ENCODE assay signal across 8 mouse cellular contexts in genomic region chr13:55600657-55601056, GRCm38 (mm10). TPM values are rescaled to one million over a fixed set of nuclear protein-coding genes. Genes with fewer than 3 reads are reported as not detected.
DNase-seq lines count a peak whose midpoint lies in the region; ATAC-seq and TF ChIP-seq lines count a peak whose summit lies in the region.

No protein-coding gene starts in this region.

- no peaks in the 10 kb centered on the region for H3K9me3 ChIP-seq in ES-Bruce4 (replicated peaks; ENCODE audit: control insufficient read depth, insufficient read depth, low read length, poor library complexity, severe bottlenecking)
- no peaks in the 10 kb centered on the region for H3K9me3 ChIP-seq in forebrain, embryonic 13.5 days (replicated peaks)
- H3K9me3 ChIP-seq in limb, embryonic 14.5 days (ENCODE audit: control insufficient read depth, low read length), result no peaks in the 10 kb centered on the region
- no peaks in the 10 kb centered on the region for H3K9me3 ChIP-seq in midbrain, embryonic 16.5 days (replicated peaks; ENCODE audit: control insufficient read depth, low read length, poor library complexity, severe bottlenecking)

- H3K27ac ChIP-seq in cerebellum, adult 2 months (ENCODE audit: insufficient read depth, low read length), result no peak overlapping the region
- no peak overlapping the region for H3K27ac ChIP-seq in ES-Bruce4 (ENCODE audit: insufficient read depth, low read length)
- no peak overlapping the region; the same call in 1 of the 2 replicates for H3K27ac ChIP-seq in forebrain, embryonic 13.5 days
- no peak overlapping the region for H3K27ac ChIP-seq in limb, embryonic 14.5 days (replicated peaks; ENCODE audit: low read depth, low read length)
- H3K27ac ChIP-seq in midbrain, embryonic 16.5 days (ENCODE audit: low read length), result peak overlapping the region; percentile 81

- no peak for TF ChIP-seq POLR2A in cerebellum, adult 2 months (IDR thresholded peaks at IDR 0.05; ENCODE audit: borderline replicate concordance, insufficient read depth, low read length)
- no peak for TF ChIP-seq POLR2A in ES-Bruce4 (IDR thresholded peaks at IDR 0.05; ENCODE audit: insufficient read depth, low read length)
- no peak for TF ChIP-seq POLR2A in limb, embryonic 14.5 days (IDR thresholded peaks at IDR 0.05; ENCODE audit: borderline replicate concordance, extremely low read depth, insufficient read depth, insufficient read length)

- peak overlapping the region; percentile 95 for H3K4me3 ChIP-seq in cerebellum, adult 2 months (replicated peaks; ENCODE audit: insufficient read depth, low read depth, low read length)
- peak overlapping the region; percentile 97 for H3K4me3 ChIP-seq in ES-Bruce4 (ENCODE audit: low read depth, low read length)
- peak overlapping the region; percentile 77 for H3K4me3 ChIP-seq in forebrain, embryonic 13.5 days
- H3K4me3 ChIP-seq in limb, embryonic 14.5 days (replicated peaks; ENCODE audit: low read length), result peak overlapping the region; percentile 75
- peak overlapping the region; percentile 95 for H3K4me3 ChIP-seq in midbrain, embryonic 16.5 days (ENCODE audit: low read depth, low read length)

- peaks cover 16% of the 10 kb centered on the region for H3K36me3 ChIP-seq in ES-Bruce4 (ENCODE audit: control insufficient read depth, insufficient read depth, low read length, poor library complexity, severe bottlenecking)
- peaks cover 46% of the 10 kb centered on the region for H3K36me3 ChIP-seq in forebrain, embryonic 13.5 days (ENCODE audit: poor library complexity, severe bottlenecking)
- H3K36me3 ChIP-seq in limb, embryonic 14.5 days (ENCODE audit: control insufficient read depth, insufficient read depth, low read length), result peaks cover 39% of the 10 kb centered on the region
- H3K36me3 ChIP-seq in midbrain, embryonic 16.5 days (ENCODE audit: control insufficient read depth, insufficient read depth, low read length), result peaks cover 16% of the 10 kb centered on the region

- H3K4me2 ChIP-seq in forebrain, embryonic 13.5 days, result peak overlapping the region; percentile 66
- peak overlapping the region; percentile 48 for H3K4me2 ChIP-seq in limb, embryonic 14.5 days (replicated peaks; ENCODE audit: low read depth, low read length, severe bottlenecking)
- H3K4me2 ChIP-seq in midbrain, embryonic 16.5 days (ENCODE audit: low read length), result peak overlapping the region; percentile 76

- DNase-seq in cerebellum, adult 2 months, result no peak
- DNase-seq in cerebellum, adult 18-20 months, result no peak
- DNase-seq in limb, embryonic 14.5 days (ENCODE audit: low spot score), result no peak
- DNase-seq in adrenal gland, postnatal 10 days, result no peak
- no peak for DNase-seq in adrenal gland, postnatal 25 days

- ATAC-seq in forebrain, embryonic 13.5 days, result no peak; the same call in 1 of the 2 replicates
- ATAC-seq in limb, embryonic 14.5 days (ENCODE audit: low FRiP score, low read depth), result no peak
- no peak; the same call in 1 of the 2 replicates for ATAC-seq in midbrain, embryonic 16.5 days

- H3K9ac ChIP-seq in ES-Bruce4 (ENCODE audit: low read depth, poor library complexity, severe bottlenecking), result peak overlapping the region; percentile 66
- peak overlapping the region; percentile 90 for H3K9ac ChIP-seq in forebrain, embryonic 13.5 days
- peak overlapping the region; percentile 77 for H3K9ac ChIP-seq in limb, embryonic 14.5 days (ENCODE audit: low read depth, low read length, severe bottlenecking)
- peak overlapping the region; percentile 94 for H3K9ac ChIP-seq in midbrain, embryonic 16.5 days (ENCODE audit: low read depth, low read length)

- no peak for TF ChIP-seq EP300 in ES-Bruce4 (IDR thresholded peaks at IDR 0.05; ENCODE audit: insufficient read depth, low read depth, low read length)

- 11% methylated on average over 9 of the region's 9 CpGs for WGBS in cerebellum, adult 2 months
- 23% methylated on average over 9 of the region's 9 CpGs for WGBS in forebrain, embryonic 13.5 days
- WGBS in limb, embryonic 14.5 days, result 17% methylated on average over 9 of the region's 9 CpGs
- 20% methylated on average over 9 of the region's 9 CpGs for WGBS in midbrain, embryonic 16.5 days

- TF ChIP-seq CTCF in cerebellum, adult 2 months (IDR thresholded peaks at IDR 0.05; ENCODE audit: borderline replicate concordance, insufficient read depth, low read depth, low read length), result no peak
- no peak for TF ChIP-seq CTCF in ES-Bruce4 (IDR thresholded peaks at IDR 0.05; ENCODE audit: low read depth, low read length)

- H3K4me1 ChIP-seq in cerebellum, adult 2 months (ENCODE audit: control insufficient read depth, insufficient read depth, low read length), result peaks cover 3% of the 10 kb centered on the region; the same call in 1 of the 2 replicates
- no peaks in the 10 kb centered on the region for H3K4me1 ChIP-seq in ES-Bruce4 (ENCODE audit: control insufficient read depth, insufficient read depth, low read length)
- peaks cover 14% of the 10 kb centered on the region for H3K4me1 ChIP-seq in forebrain, embryonic 13.5 days
- 0 out of 2 replicates have a peak, but pooled peaks cover 8% of the 10 kb centered on the region for H3K4me1 ChIP-seq in limb, embryonic 14.5 days (ENCODE audit: control insufficient read depth, insufficient read depth, low read length)
- H3K4me1 ChIP-seq in midbrain, embryonic 16.5 days (ENCODE audit: control insufficient read depth, insufficient read depth, low read length), result peaks cover 21% of the 10 kb centered on the region

- no peaks in the 10 kb centered on the region for H3K27me3 ChIP-seq in cerebellum, adult 2 months (ENCODE audit: control insufficient read depth, insufficient read depth, low read length)
- H3K27me3 ChIP-seq in ES-Bruce4 (ENCODE audit: control insufficient read depth, insufficient read depth, low read length, poor library complexity, severe bottlenecking), result no peaks in the 10 kb centered on the region
- no peaks in the 10 kb centered on the region for H3K27me3 ChIP-seq in forebrain, embryonic 13.5 days
- H3K27me3 ChIP-seq in limb, embryonic 14.5 days (ENCODE audit: control insufficient read depth, insufficient read depth, low read length), result no peaks in the 10 kb centered on the region
- H3K27me3 ChIP-seq in midbrain, embryonic 16.5 days (ENCODE audit: control insufficient read depth, insufficient read depth, low read depth, low read length), result no peaks in the 10 kb centered on the region

RNA-seq across cellular contexts. Expression of gene B4galt7, which starts 1.0 kb away (rescaled TPM):
- polyA plus RNA-seq in cerebellum, adult 2 months (2012; rRNA removed), result 27.9 and 32.0 TPM in 2 replicates
- 10.3 and 10.5 TPM in 2 replicates for polyA plus RNA-seq in ES-Bruce4 (2011; ENCODE audit: insufficient read depth, insufficient read length, low read depth, missing spikeins)
- 34.7 and 35.8 TPM in 2 replicates for polyA plus RNA-seq in forebrain, embryonic 13.5 days (2015; fragmentation: Nextera tagmentation; extraction: Ambion mirVana)
- 39.3 and 53.0 TPM in 2 replicates for polyA plus RNA-seq in limb, embryonic 14.5 days (2012; rRNA removed)
- polyA plus RNA-seq in limb, embryonic 14.5 days (2014; fragmentation: Nextera tagmentation; extraction: Ambion mirVana), result 10.1 and 12.5 TPM in 2 replicates
- 42.7 and 46.1 TPM in 2 replicates for polyA plus RNA-seq in midbrain, embryonic 16.5 days (2015; fragmentation: Nextera tagmentation; extraction: Ambion mirVana)
- 10 to 100 TPM; 11.7 to 14.9 TPM for total RNA-seq in adrenal gland, postnatal 10 days (2021)
- total RNA-seq in adrenal gland, postnatal 25 days (2021), result 16.4 and 19.7 TPM in 2 replicates

RNA-seq across cellular contexts. Expression of gene Caml, which starts 22.1 kb away (rescaled TPM):
- polyA plus RNA-seq in cerebellum, adult 2 months (2012; rRNA removed), result 63.9 and 64.3 TPM in 2 replicates
- 22.6 and 26.3 TPM in 2 replicates for polyA plus RNA-seq in ES-Bruce4 (2011; ENCODE audit: insufficient read depth, insufficient read length, low read depth, missing spikeins)
- polyA plus RNA-seq in forebrain, embryonic 13.5 days (2015; fragmentation: Nextera tagmentation; extraction: Ambion mirVana), result 88.0 and 88.7 TPM in 2 replicates
- 55.3 and 60.7 TPM in 2 replicates for polyA plus RNA-seq in limb, embryonic 14.5 days (2012; rRNA removed)
- 59.4 and 60.4 TPM in 2 replicates for polyA plus RNA-seq in limb, embryonic 14.5 days (2014; fragmentation: Nextera tagmentation; extraction: Ambion mirVana)
- polyA plus RNA-seq in midbrain, embryonic 16.5 days (2015; fragmentation: Nextera tagmentation; extraction: Ambion mirVana), result 102 and 112 TPM in 2 replicates
- total RNA-seq in adrenal gland, postnatal 10 days (2021), result 10 to 100 TPM; 27.4 to 28.4 TPM
- 37.4 and 37.7 TPM in 2 replicates for total RNA-seq in adrenal gland, postnatal 25 days (2021)

RNA-seq across cellular contexts. Expression of gene Tmed9, which starts 27.1 kb away (rescaled TPM):
- 107 and 113 TPM in 2 replicates for polyA plus RNA-seq in cerebellum, adult 2 months (2012; rRNA removed)
- polyA plus RNA-seq in ES-Bruce4 (2011; ENCODE audit: insufficient read depth, insufficient read length, low read depth, missing spikeins), result 94.2 and 95.2 TPM in 2 replicates
- polyA plus RNA-seq in forebrain, embryonic 13.5 days (2015; fragmentation: Nextera tagmentation; extraction: Ambion mirVana), result 101 and 120 TPM in 2 replicates
- 182 and 228 TPM in 2 replicates for polyA plus RNA-seq in limb, embryonic 14.5 days (2012; rRNA removed)
- 78.6 and 83.0 TPM in 2 replicates for polyA plus RNA-seq in limb, embryonic 14.5 days (2014; fragmentation: Nextera tagmentation; extraction: Ambion mirVana)
- 109 and 117 TPM in 2 replicates for polyA plus RNA-seq in midbrain, embryonic 16.5 days (2015; fragmentation: Nextera tagmentation; extraction: Ambion mirVana)
- 100 to 1,000 TPM; 144 to 146 TPM for total RNA-seq in adrenal gland, postnatal 10 days (2021)
- 144 and 170 TPM in 2 replicates for total RNA-seq in adrenal gland, postnatal 25 days (2021)

RNA-seq across cellular contexts. Expression of gene Fam193b, which starts 29.7 kb away (rescaled TPM):
- polyA plus RNA-seq in cerebellum, adult 2 months (2012; rRNA removed), result 127 and 128 TPM in 2 replicates
- polyA plus RNA-seq in ES-Bruce4 (2011; ENCODE audit: insufficient read depth, insufficient read length, low read depth, missing spikeins), result 41.8 and 47.7 TPM in 2 replicates
- 58.1 and 58.7 TPM in 2 replicates for polyA plus RNA-seq in forebrain, embryonic 13.5 days (2015; fragmentation: Nextera tagmentation; extraction: Ambion mirVana)
- polyA plus RNA-seq in limb, embryonic 14.5 days (2012; rRNA removed), result 140 and 159 TPM in 2 replicates
- 35.9 and 40.7 TPM in 2 replicates for polyA plus RNA-seq in limb, embryonic 14.5 days (2014; fragmentation: Nextera tagmentation; extraction: Ambion mirVana)
- polyA plus RNA-seq in midbrain, embryonic 16.5 days (2015; fragmentation: Nextera tagmentation; extraction: Ambion mirVana), result 48.3 and 56.3 TPM in 2 replicates
- 10 to 100 TPM; 32.4 to 52.0 TPM for total RNA-seq in adrenal gland, postnatal 10 days (2021)
- total RNA-seq in adrenal gland, postnatal 25 days (2021), result 75.2 and 75.3 TPM in 2 replicates

RNA-seq across cellular contexts. Expression of gene Ddx46, which starts 34.2 kb away (rescaled TPM):
- 55.3 and 58.6 TPM in 2 replicates for polyA plus RNA-seq in cerebellum, adult 2 months (2012; rRNA removed)
- polyA plus RNA-seq in ES-Bruce4 (2011; ENCODE audit: insufficient read depth, insufficient read length, low read depth, missing spikeins), result 103 and 113 TPM in 2 replicates
- 36.6 and 38.6 TPM in 2 replicates for polyA plus RNA-seq in forebrain, embryonic 13.5 days (2015; fragmentation: Nextera tagmentation; extraction: Ambion mirVana)
- 36.5 and 48.7 TPM in 2 replicates for polyA plus RNA-seq in limb, embryonic 14.5 days (2012; rRNA removed)
- polyA plus RNA-seq in limb, embryonic 14.5 days (2014; fragmentation: Nextera tagmentation; extraction: Ambion mirVana), result 33.0 and 36.0 TPM in 2 replicates
- polyA plus RNA-seq in midbrain, embryonic 16.5 days (2015; fragmentation: Nextera tagmentation; extraction: Ambion mirVana), result 25.7 and 28.3 TPM in 2 replicates
- 10 to 100 TPM; 30.6 to 36.4 TPM for total RNA-seq in adrenal gland, postnatal 10 days (2021)
- total RNA-seq in adrenal gland, postnatal 25 days (2021), result 39.2 and 48.2 TPM in 2 replicates
